Mouse (Mus musculus): Measurements from ENCODE around the gene Ankrd55. TPM values are rescaled to one million over a fixed set of nuclear protein-coding genes. Genes with fewer than 3 reads are reported as not detected.
A peak's percentile ranks its signal among the peaks of the same experiment; 100 is the strongest.

The Ankrd55 gene
- polyA plus RNA-seq, 1 experiment from 2014 or later = 0.92 TPM

DNA sequence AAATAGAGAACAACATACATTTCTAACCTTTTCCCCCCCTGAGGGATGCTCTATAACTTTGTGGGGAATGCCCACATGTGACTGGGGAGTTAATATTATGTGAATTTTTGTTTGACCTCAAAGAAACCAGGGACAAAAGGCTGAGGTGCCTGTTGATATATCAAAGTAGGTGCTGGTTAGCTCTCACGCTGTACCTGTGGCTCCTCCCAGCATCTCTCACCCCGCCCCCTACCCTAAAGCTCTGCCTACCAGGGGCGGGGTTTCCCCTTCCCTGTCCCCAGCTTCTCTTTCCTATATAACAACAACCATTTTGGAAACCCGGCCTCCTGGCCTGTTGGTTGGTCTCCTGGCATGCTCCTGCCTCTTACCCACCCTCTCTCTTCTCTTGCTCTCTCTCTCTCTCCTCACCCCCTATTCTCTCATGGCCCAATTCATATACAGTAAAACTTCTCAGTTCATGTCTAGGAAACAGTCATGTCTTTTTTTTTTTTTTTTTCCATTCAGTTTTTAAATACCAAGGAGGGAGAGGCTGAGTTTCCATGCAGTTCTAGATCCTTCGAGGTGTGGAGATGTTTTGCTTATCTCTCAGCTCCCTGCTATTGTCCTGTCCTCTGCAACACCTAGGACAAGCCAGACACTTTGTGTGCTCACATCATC lies 54.8 kb downstream of the Ankrd55 start:
- ATAC-seq (ENCODE audit: low read depth) (no peak), DNase-seq (ENCODE audit: low spot score) (no peak)
- H3K36me3 ChIP-seq (ENCODE audit: control insufficient read depth, insufficient read depth, low read length) = no peaks in the 10 kb centered on the region
- H3K27ac ChIP-seq (replicated peaks; ENCODE audit: low read depth, low read length) = no peak overlapping the region
- no peak overlapping the region for H3K4me2 ChIP-seq (ENCODE audit: low read depth, low read length)
- H3K27me3 ChIP-seq (replicated peaks; ENCODE audit: control insufficient read depth, insufficient read depth, low read length) = no peaks in the 10 kb centered on the region
- H3K4me3 ChIP-seq (ENCODE audit: low read depth, low read length) = no peak overlapping the region
- peaks cover 51% of the 10 kb centered on the region for H3K4me1 ChIP-seq (ENCODE audit: control insufficient read depth, insufficient read depth, low read length)
- H3K9me3 ChIP-seq (ENCODE audit: control insufficient read depth, low read length) = no peaks in the 10 kb centered on the region
- WGBS = 73% methylated on average over 5 of the region's 5 CpGs
- H3K9ac ChIP-seq (ENCODE audit: low read depth, low read length) = no peak overlapping the region

- DNase-seq (ENCODE audit: low spot score) = no peak
- Histone ChIP-seq H3K27me3 (replicated peaks; ENCODE audit: control insufficient read depth, insufficient read depth, low read length) (no peaks in the 10 kb centered on the region), H3K4me2 (ENCODE audit: low read depth, low read length) (no peak overlapping the region), H3K9ac (ENCODE audit: low read depth, low read length) (no peak overlapping the region), H3K4me3 (ENCODE audit: low read depth, low read length) (no peak overlapping the region), H3K9me3 (ENCODE audit: control insufficient read depth, low read length) (no peaks in the 10 kb centered on the region), H3K27ac (replicated peaks; ENCODE audit: low read depth, low read length) (no peak overlapping the region), H3K36me3 (ENCODE audit: control insufficient read depth, insufficient read depth, low read length) (no peaks in the 10 kb centered on the region), H3K4me1 (ENCODE audit: control insufficient read depth, insufficient read depth, low read length) (peaks cover 51% of the 10 kb centered on the region)
- no peak for ATAC-seq (ENCODE audit: low read depth)
- 63% methylated on average over 5 of the region's 5 CpGs for WGBS
These were observed 55.4 kb downstream of the Ankrd55 start for GRCm38 (mm10) chr13:112343628-112344009.

DNA sequence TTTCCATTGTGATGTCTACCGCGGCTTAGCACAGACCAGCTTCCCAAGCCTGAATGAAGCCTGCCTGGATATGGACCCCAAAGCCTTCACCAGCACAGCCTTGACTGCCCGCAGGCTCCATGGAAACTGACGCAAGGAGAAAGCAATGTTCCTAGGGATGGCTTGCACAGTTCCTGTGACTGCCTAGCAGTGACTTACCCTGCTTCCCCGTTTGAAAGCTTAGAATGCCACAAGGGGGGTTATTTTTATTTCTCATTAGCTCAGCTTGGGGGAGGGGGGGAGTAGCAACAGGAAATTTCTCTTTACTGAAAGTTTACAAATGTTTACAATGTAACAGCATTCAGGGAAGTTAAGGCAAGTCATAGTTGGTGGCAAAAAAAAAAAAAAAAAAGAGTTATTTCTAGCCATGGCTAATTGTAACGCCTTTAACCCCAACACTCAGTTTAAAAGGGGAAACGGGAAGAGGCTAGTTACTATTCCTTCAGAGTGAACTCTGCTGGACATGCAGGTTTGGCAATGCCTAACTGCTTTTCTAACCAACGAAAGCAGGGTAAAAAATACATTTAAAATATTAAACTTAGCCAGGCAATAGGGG lies 56.1 kb downstream of the Ankrd55 start:
- Histone ChIP-seq H3K9me3 (ENCODE audit: control insufficient read depth, low read length) (no peaks in the 10 kb centered on the region), H3K27me3 (replicated peaks; ENCODE audit: control insufficient read depth, insufficient read depth, low read length) (no peaks in the 10 kb centered on the region), H3K4me1 (ENCODE audit: control insufficient read depth, insufficient read depth, low read length) (peaks cover 51% of the 10 kb centered on the region), H3K27ac (replicated peaks; ENCODE audit: low read depth, low read length) (no peak overlapping the region), H3K36me3 (ENCODE audit: control insufficient read depth, insufficient read depth, low read length) (no peaks in the 10 kb centered on the region), H3K4me3 (ENCODE audit: low read depth, low read length) (no peak overlapping the region), H3K4me2 (ENCODE audit: low read depth, low read length) (no peak overlapping the region), H3K9ac (ENCODE audit: low read depth, low read length) (no peak overlapping the region)
- ATAC-seq (ENCODE audit: low read depth) (no peak), DNase-seq (ENCODE audit: low spot score) (no peak)
- WGBS = 80% methylated on average over 8 of the region's 8 CpGs

- WGBS = 53% methylated on average over 2 of the region's 2 CpGs
- no peak for DNase-seq (ENCODE audit: low spot score)
- Histone ChIP-seq H3K27ac (replicated peaks; ENCODE audit: low read depth, low read length) (peak overlapping the region; percentile 89), H3K9me3 (ENCODE audit: control insufficient read depth, low read length) (0 out of 2 replicates have a peak, but pooled peaks cover 8% of the 10 kb centered on the region), H3K27me3 (replicated peaks; ENCODE audit: control insufficient read depth, insufficient read depth, low read length) (no peaks in the 10 kb centered on the region), H3K36me3 (ENCODE audit: control insufficient read depth, insufficient read depth, low read length) (no peaks in the 10 kb centered on the region), H3K4me1 (ENCODE audit: control insufficient read depth, insufficient read depth, low read length) (peaks cover 44% of the 10 kb centered on the region), H3K4me2 (ENCODE audit: low read depth, low read length) (no peak overlapping the region), H3K4me3 (ENCODE audit: low read depth, low read length) (no peak overlapping the region), H3K9ac (ENCODE audit: low read depth, low read length) (no peak overlapping the region; the same call in 1 of the 2 replicates)
- ATAC-seq (ENCODE audit: low read depth) = no peak
These were observed 57.3 kb downstream of the Ankrd55 start for GRCm38 (mm10) chr13:112345542-112345941.

- WGBS = 72% methylated on average over 11 of the region's 11 CpGs
- Histone ChIP-seq H3K4me1 (ENCODE audit: control insufficient read depth, insufficient read depth, low read length) (peaks cover 41% of the 10 kb centered on the region), H3K4me2 (ENCODE audit: low read depth, low read length) (no peak overlapping the region), H3K36me3 (ENCODE audit: control insufficient read depth, insufficient read depth, low read length) (no peaks in the 10 kb centered on the region), H3K9me3 (ENCODE audit: control insufficient read depth, low read length) (0 out of 2 replicates have a peak, but pooled peaks cover 8% of the 10 kb centered on the region), H3K4me3 (ENCODE audit: low read depth, low read length) (no peak overlapping the region), H3K9ac (ENCODE audit: low read depth, low read length) (no peak overlapping the region), H3K27ac (replicated peaks; ENCODE audit: low read depth, low read length) (peak overlapping the region; percentile 89), H3K27me3 (replicated peaks; ENCODE audit: control insufficient read depth, insufficient read depth, low read length) (no peaks in the 10 kb centered on the region)
- ATAC-seq (ENCODE audit: low read depth) = no peak; the same call in 1 of the 2 replicates
- DNase-seq (ENCODE audit: low spot score) = no peak
These were observed 57.8 kb downstream of the Ankrd55 start for GRCm38 (mm10) chr13:112346031-112346430.

DNA sequence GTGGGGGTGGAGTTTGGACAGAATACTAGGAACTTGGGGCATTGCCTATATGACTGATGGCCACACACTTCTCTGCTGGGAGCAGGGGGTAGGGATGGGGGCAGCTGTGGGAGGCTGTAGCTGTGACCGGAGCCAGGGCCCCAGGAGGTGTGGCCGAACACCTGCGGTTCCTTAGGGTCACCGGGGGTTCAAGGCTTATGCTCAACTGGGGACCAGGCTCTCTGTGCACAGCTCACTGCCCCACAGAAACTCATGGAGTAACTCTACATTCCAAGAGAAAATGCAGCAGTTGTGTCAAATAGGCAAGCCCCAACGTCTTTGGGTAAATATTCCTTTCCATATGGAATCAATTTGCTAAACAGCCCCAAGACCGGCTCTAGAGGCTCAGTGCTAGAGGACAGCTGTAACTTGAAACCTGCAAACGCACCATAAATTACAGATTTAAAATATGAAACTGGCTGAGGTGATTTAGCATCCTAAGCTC lies 58.5 kb downstream of the Ankrd55 start:
- H3K4me3 ChIP-seq (ENCODE audit: low read depth, low read length) = no peak overlapping the region
- DNase-seq (ENCODE audit: low spot score) = peak; percentile 89
- peaks cover 41% of the 10 kb centered on the region for H3K4me1 ChIP-seq (ENCODE audit: control insufficient read depth, insufficient read depth, low read length)
- peak overlapping the region; percentile 28; the same call in 1 of the 2 replicates for H3K4me2 ChIP-seq (ENCODE audit: low read depth, low read length)
- no peak overlapping the region for H3K9ac ChIP-seq (ENCODE audit: low read depth, low read length)
- peak overlapping the region; percentile 89 for H3K27ac ChIP-seq (replicated peaks; ENCODE audit: low read depth, low read length)
- WGBS = 8% methylated on average over 7 of the region's 7 CpGs
- 0 out of 2 replicates have a peak, but pooled peaks cover 8% of the 10 kb centered on the region for H3K9me3 ChIP-seq (ENCODE audit: control insufficient read depth, low read length)
- H3K27me3 ChIP-seq (replicated peaks; ENCODE audit: control insufficient read depth, insufficient read depth, low read length) = no peaks in the 10 kb centered on the region
- ATAC-seq (ENCODE audit: low read depth) = peak; percentile 85
- H3K36me3 ChIP-seq (ENCODE audit: control insufficient read depth, insufficient read depth, low read length) = no peaks in the 10 kb centered on the region

DNA sequence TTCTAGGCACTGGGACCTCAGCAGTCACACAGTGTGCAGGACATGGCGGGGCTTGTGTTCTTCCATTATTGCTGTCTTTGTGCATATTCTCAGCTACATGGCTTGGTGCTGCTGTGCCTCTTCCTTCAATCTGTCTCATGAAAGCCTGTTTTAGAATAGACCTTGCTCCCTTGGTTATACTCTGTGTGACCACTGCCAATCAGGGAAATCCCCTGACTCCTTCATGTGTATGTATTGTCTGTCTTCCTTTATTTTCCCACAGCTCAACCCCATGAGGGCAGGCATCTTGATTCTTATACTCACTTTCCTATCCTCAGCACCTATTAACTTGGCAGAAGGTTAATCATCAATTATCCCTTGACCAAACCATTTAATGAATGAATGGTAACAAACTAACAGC lies 60.0 kb downstream of the Ankrd55 start:
- no peaks in the 10 kb centered on the region for H3K27me3 ChIP-seq (replicated peaks; ENCODE audit: control insufficient read depth, insufficient read depth, low read length)
- WGBS = 94% methylated on average over 1 of the region's 1 CpGs
- H3K36me3 ChIP-seq (ENCODE audit: control insufficient read depth, insufficient read depth, low read length) = no peaks in the 10 kb centered on the region
- H3K4me3 ChIP-seq (ENCODE audit: low read depth, low read length) = no peak overlapping the region
- peaks cover 41% of the 10 kb centered on the region for H3K4me1 ChIP-seq (ENCODE audit: control insufficient read depth, insufficient read depth, low read length)
- ATAC-seq (ENCODE audit: low read depth) (no peak), DNase-seq (ENCODE audit: low spot score) (no peak)
- 0 out of 2 replicates have a peak, but pooled peaks cover 8% of the 10 kb centered on the region for H3K9me3 ChIP-seq (ENCODE audit: control insufficient read depth, low read length)
- H3K27ac ChIP-seq (replicated peaks; ENCODE audit: low read depth, low read length) = no peak overlapping the region
- no peak overlapping the region for H3K9ac ChIP-seq (ENCODE audit: low read depth, low read length)
- no peak overlapping the region for H3K4me2 ChIP-seq (ENCODE audit: low read depth, low read length)

GRCm38 (mm10) chr13:112348896-112349484 lies 60.7 kb downstream of the Ankrd55 start:
- no peak overlapping the region for H3K27ac ChIP-seq (replicated peaks; ENCODE audit: low read depth, low read length)
- 90% methylated on average over 14 of the region's 14 CpGs for WGBS
- H3K4me1 ChIP-seq (ENCODE audit: control insufficient read depth, insufficient read depth, low read length) = peaks cover 38% of the 10 kb centered on the region
- H3K27me3 ChIP-seq (replicated peaks; ENCODE audit: control insufficient read depth, insufficient read depth, low read length) = no peaks in the 10 kb centered on the region
- no peak overlapping the region for H3K4me2 ChIP-seq (ENCODE audit: low read depth, low read length)
- DNase-seq (ENCODE audit: low spot score) (no peak), ATAC-seq (ENCODE audit: low read depth) (no peak)
- H3K4me3 ChIP-seq (ENCODE audit: low read depth, low read length) = no peak overlapping the region
- no peaks in the 10 kb centered on the region for H3K36me3 ChIP-seq (ENCODE audit: control insufficient read depth, insufficient read depth, low read length)
- no peak overlapping the region for H3K9ac ChIP-seq (ENCODE audit: low read depth, low read length)
- H3K9me3 ChIP-seq (ENCODE audit: control insufficient read depth, low read length) = 0 out of 2 replicates have a peak, but pooled peaks cover 8% of the 10 kb centered on the region
